10 mouse cellular contexts compared by ENCODE assay signal in the genomic region with DNA sequence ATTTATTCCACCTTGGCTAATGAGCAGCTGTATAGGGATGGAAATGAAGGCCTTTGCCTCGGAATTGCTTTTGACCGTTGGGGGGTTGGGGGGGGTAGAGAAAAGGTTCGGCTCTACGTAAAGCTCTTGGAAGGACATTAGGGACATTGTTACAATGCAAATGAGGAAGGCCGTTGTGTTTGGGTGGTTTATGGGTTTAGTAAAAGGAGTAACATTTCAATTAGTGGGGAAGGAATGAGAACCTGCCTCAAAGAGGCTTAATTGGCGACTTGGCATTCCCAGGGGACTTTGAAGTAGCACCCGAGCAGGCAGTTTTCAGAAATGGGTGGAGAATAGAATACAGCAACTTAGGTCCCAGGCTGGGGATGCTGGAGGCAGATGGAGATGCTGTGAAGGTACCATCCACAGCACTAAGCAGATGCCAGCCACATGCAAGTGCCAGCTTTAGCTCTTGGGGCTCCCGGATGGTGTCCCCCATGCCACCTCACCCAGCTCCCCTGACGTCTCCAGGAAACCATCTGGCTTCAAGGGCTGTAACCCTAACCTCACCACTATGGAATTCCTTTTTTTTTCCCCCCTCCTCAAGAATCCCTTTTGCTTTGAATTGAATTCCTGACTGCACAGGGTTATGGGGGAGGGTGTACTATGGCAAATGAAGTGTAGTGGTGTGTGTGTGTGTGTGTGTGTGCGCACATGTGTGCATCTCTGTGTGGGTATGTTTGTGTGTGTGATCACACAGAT.
DNase-seq lines count a peak whose midpoint lies in the region; ATAC-seq and TF ChIP-seq lines count a peak whose summit lies in the region.
"Had no signal": no experiment of that assay in that cellular context is flagged by ENCODE, and none has a peak within 500 bp of the region (broad histone marks: within the 10 kb centered on the region; RNA-seq: fewer than 3 reads in every experiment).

No protein-coding gene starts in this region.

- H3K9me3 ChIP-seq in lung, embryonic 14.5 days (ENCODE audit: low read depth, low read length) = no peaks in the 10 kb centered on the region
- H3K9me3 ChIP-seq in lung, postnatal 0 days (ENCODE audit: low read length) = no peaks in the 10 kb centered on the region
- peaks cover 7% of the 10 kb centered on the region; the same call in 1 of the 2 replicates for H3K9me3 ChIP-seq in forebrain, embryonic 10.5 days
- H3K9me3 ChIP-seq in limb, embryonic 11.5 days (ENCODE audit: control insufficient read depth, low read length) = no peaks in the 10 kb centered on the region
- H3K9me3 ChIP-seq: limb, embryonic 15.5 days had no signal

- TF ChIP-seq CTCF in lung, embryonic 14.5 days (IDR thresholded peaks at IDR 0.05; ENCODE audit: low read depth) = no peak
- no peak for TF ChIP-seq CTCF in lung, postnatal 0 days (IDR thresholded peaks at IDR 0.05)

- no peak overlapping the region for H3K9ac ChIP-seq in lung, embryonic 14.5 days
- H3K9ac ChIP-seq in lung, postnatal 0 days (replicated peaks; ENCODE audit: low read depth) = no peak overlapping the region
- no peak overlapping the region for H3K9ac ChIP-seq in limb, embryonic 11.5 days (ENCODE audit: low read length)
- H3K9ac ChIP-seq: limb, embryonic 15.5 days had no signal

- DNase-seq in lung, embryonic 14.5 days = peak; percentile 69
- DNase-seq in lung, postnatal 0 days (ENCODE audit: low spot score) = no peak
- DNase-seq in forebrain, embryonic 10.5 days (ENCODE audit: extremely low spot score, low spot score) = peak; percentile 65
- DNase-seq in limb, embryonic 11.5 days (ENCODE audit: low spot score) = peak; percentile 53
- DNase-seq in retina, embryonic 14.5 days (ENCODE audit: low spot score) = peak; percentile 63
- DNase-seq in cerebellum, postnatal 14 days = no peak
- DNase-seq in layer of hippocampus, postnatal 14 days (ENCODE audit: low spot score in 2 of 2) = no peak

- H3K4me2 ChIP-seq in lung, embryonic 14.5 days = no peak overlapping the region
- H3K4me2 ChIP-seq in lung, postnatal 0 days (replicated peaks; ENCODE audit: low read depth, low read length) = no peak overlapping the region
- H3K4me2 ChIP-seq in limb, embryonic 11.5 days (ENCODE audit: low read depth, severe bottlenecking) = peak overlapping the region; percentile 10; the same call in 1 of the 2 replicates
- H3K4me2 ChIP-seq: limb, embryonic 15.5 days had no signal

- no peak for TF ChIP-seq EP300 in lung, postnatal 0 days (IDR thresholded peaks at IDR 0.05)

- H3K4me3 ChIP-seq in lung, embryonic 14.5 days (ENCODE audit: low read depth, low read length) = no peak overlapping the region
- no peak overlapping the region for H3K4me3 ChIP-seq in lung, postnatal 0 days (ENCODE audit: low read depth, low read length)
- H3K4me3 ChIP-seq in forebrain, embryonic 10.5 days = peak overlapping the region; percentile 30; the same call in 1 of the 2 replicates
- H3K4me3 ChIP-seq in limb, embryonic 11.5 days (ENCODE audit: low read depth, low read length) = no peak overlapping the region
- H3K4me3 ChIP-seq: heart, adult 2 months; limb, embryonic 15.5 days had no signal

- ATAC-seq in lung, embryonic 14.5 days (ENCODE audit: insufficient read depth) = peak; percentile 40
- ATAC-seq in lung, postnatal 0 days = no peak
- ATAC-seq in limb, embryonic 11.5 days (ENCODE audit: insufficient number of reproducible peaks, low FRiP score, low TSS enrichment, low read depth) = peak; percentile 63; the same call in 1 of the 2 replicates
- no peak for ATAC-seq in megakaryocyte-erythroid progenitor cell, adult 5-6 weeks (replicated peaks; ENCODE audit: low FRiP score, low TSS enrichment, poor library complexity, severe bottlenecking)

- 43% methylated on average over 10 of the region's 10 CpGs for WGBS in lung, embryonic 14.5 days
- WGBS in lung, postnatal 0 days = 56% methylated on average over 10 of the region's 10 CpGs
- 7% methylated on average over 10 of the region's 10 CpGs for WGBS in forebrain, embryonic 10.5 days
- 9% methylated on average over 10 of the region's 10 CpGs for WGBS in limb, embryonic 11.5 days

- no peaks in the 10 kb centered on the region for H3K27me3 ChIP-seq in lung, embryonic 14.5 days (ENCODE audit: insufficient read depth, low read length)
- H3K27me3 ChIP-seq in lung, postnatal 0 days (replicated peaks; ENCODE audit: insufficient read depth, low read length) = no peaks in the 10 kb centered on the region
- peaks cover 79% of the 10 kb centered on the region for H3K27me3 ChIP-seq in forebrain, embryonic 10.5 days (ENCODE audit: poor library complexity, severe bottlenecking)
- H3K27me3 ChIP-seq in limb, embryonic 11.5 days (ENCODE audit: control insufficient read depth, insufficient read depth, low read length) = no peaks in the 10 kb centered on the region
- H3K27me3 ChIP-seq: limb, embryonic 15.5 days had no signal

- peaks cover 36% of the 10 kb centered on the region for H3K4me1 ChIP-seq in lung, embryonic 14.5 days (ENCODE audit: insufficient read depth)
- no peaks in the 10 kb centered on the region; the same call in 1 of the 2 replicates for H3K4me1 ChIP-seq in lung, postnatal 0 days (ENCODE audit: insufficient read depth, low read depth, low read length)
- peaks cover 64% of the 10 kb centered on the region for H3K4me1 ChIP-seq in forebrain, embryonic 10.5 days
- H3K4me1 ChIP-seq in limb, embryonic 11.5 days (ENCODE audit: control insufficient read depth, insufficient read depth, low read length) = peaks cover 20% of the 10 kb centered on the region

- no peak overlapping the region; the same call in 1 of the 2 replicates for H3K27ac ChIP-seq in lung, embryonic 14.5 days (ENCODE audit: low read depth)
- H3K27ac ChIP-seq in lung, postnatal 0 days (ENCODE audit: low read length) = no peak overlapping the region
- peak overlapping the region; percentile 81 for H3K27ac ChIP-seq in forebrain, embryonic 10.5 days
- H3K27ac ChIP-seq in limb, embryonic 11.5 days (replicated peaks; ENCODE audit: low read depth, low read length) = no peak overlapping the region
- H3K27ac ChIP-seq: heart, adult 2 months had no signal

- no peaks in the 10 kb centered on the region for H3K36me3 ChIP-seq in lung, embryonic 14.5 days (ENCODE audit: insufficient read depth)
- no peaks in the 10 kb centered on the region for H3K36me3 ChIP-seq in lung, postnatal 0 days (ENCODE audit: insufficient read depth, low read length)
- no peaks in the 10 kb centered on the region for H3K36me3 ChIP-seq in forebrain, embryonic 10.5 days (replicated peaks)
- no peaks in the 10 kb centered on the region for H3K36me3 ChIP-seq in limb, embryonic 11.5 days (ENCODE audit: control insufficient read depth, insufficient read depth, low read length)
- H3K36me3 ChIP-seq: limb, embryonic 15.5 days had no signal

Comparison
In these comparisons a context has a peak if more than half of its experiments do, and no peak if none do; other contexts are left out.
1. ATAC-seq: peak in lung, embryonic 14.5 days (single experiment) and limb, embryonic 11.5 days (single experiment); none in lung, postnatal 0 days (single experiment) and megakaryocyte-erythroid progenitor cell, adult 5-6 weeks (single experiment).
2. DNase-seq: peak in lung, embryonic 14.5 days (single experiment), forebrain, embryonic 10.5 days (single experiment), limb, embryonic 11.5 days (single experiment) and retina, embryonic 14.5 days (single experiment); none in lung, postnatal 0 days (single experiment), cerebellum, postnatal 14 days (0 of 2) and layer of hippocampus, postnatal 14 days (0 of 2).